Mouse (Mus musculus): ENCODE measurements around the gene Scn2b. TPM values are rescaled to one million over a fixed set of nuclear protein-coding genes. Genes with fewer than 3 reads are reported as not detected.

Scn2b gene
- total and polyA plus RNA-seq, 3 experiments: 0.07 TPM; not detected in 2

GRCm38 (mm10) chr9:45171073-45171610 lies 53.6 kb downstream of the Scn2b start:
- Histone ChIP-seq H3K4me1 (ENCODE audit: control insufficient read depth in 1 of 2, insufficient read depth in 2 of 2) (no peaks in the 10 kb centered on the region), H3K9ac (ENCODE audit: insufficient read depth, low read depth) (no peak overlapping the region), H3K4me3 (replicated peaks in 1 of 3; ENCODE audit: low read depth in 2 of 3, low read length in 2 of 3, poor library complexity in 1 of 3) (no peak overlapping the region), H3K27me3 (replicated peaks) (peaks cover 53% of the 10 kb centered on the region), H3K79me2 (replicated peaks; ENCODE audit: control insufficient read depth, extremely low read depth, insufficient read depth, poor library complexity, severe bottlenecking) (no peaks in the 10 kb centered on the region), H3K27ac (ENCODE audit: insufficient read depth, low read depth) (no peak overlapping the region), H3K4me2 (ENCODE audit: insufficient read depth, low read depth, poor library complexity, severe bottlenecking) (no peak overlapping the region), H3K36me3 (replicated peaks in 1 of 2; ENCODE audit: control insufficient read depth in 1 of 2, insufficient read depth in 1 of 2, low read length in 1 of 2) (no peaks in the 10 kb centered on the region), H3K9me3 (replicated peaks; ENCODE audit: low read length) (peaks cover 19% of the 10 kb centered on the region)
- no peak for DNase-seq (ENCODE audit: extremely low read depth)
- dilution Hi-C loops (cut with MboI; ENCODE audit: extremely low pct_ligation_motif_present, extremely low pct_unique_long_range_greater_than_20kb, low sequenced_read_pairs): no loop called here
- in situ Hi-C loops (cut with MboI; ENCODE audit: low pct_ligation_motif_present, low pct_unique_long_range_greater_than_20kb, low sequenced_read_pairs): no loop called here
- TF ChIP-seq RCOR1 (conservative IDR thresholded peaks at IDR 0.05; ENCODE audit: low read depth, low read length) (no peak), ETS1 (conservative IDR thresholded peaks at IDR 0.05; ENCODE audit: low read depth, low read length) (no peak), USF1 (IDR thresholded peaks at IDR 0.05; ENCODE audit: low read depth, low read length) (no peak), NRF1 (IDR thresholded peaks at IDR 0.05; ENCODE audit: low read depth, low read length) (no peak), USF2 (conservative IDR thresholded peaks at IDR 0.05; ENCODE audit: low read depth, low read length) (no peak), ZMIZ1 (IDR thresholded peaks at IDR 0.05; ENCODE audit: low read depth, low read length) (no peak), MXI1 (IDR thresholded peaks at IDR 0.05; ENCODE audit: low read depth, low read length) (no peak), IRF4 (IDR thresholded peaks at IDR 0.05; ENCODE audit: low read depth, low read length) (no peak), MYC (IDR thresholded peaks at IDR 0.05; ENCODE audit: low read depth, low read length) (no peak), NELFE (IDR thresholded peaks at IDR 0.05; ENCODE audit: low read depth, low read length) (no peak), ZNF384 (IDR thresholded peaks at IDR 0.05; ENCODE audit: low read depth, low read length) (no peak), CHD2 (IDR thresholded peaks at IDR 0.05; ENCODE audit: low read length) (no peak), JUND (conservative IDR thresholded peaks at IDR 0.05; ENCODE audit: low read depth, low read length) (no peak)

DNA sequence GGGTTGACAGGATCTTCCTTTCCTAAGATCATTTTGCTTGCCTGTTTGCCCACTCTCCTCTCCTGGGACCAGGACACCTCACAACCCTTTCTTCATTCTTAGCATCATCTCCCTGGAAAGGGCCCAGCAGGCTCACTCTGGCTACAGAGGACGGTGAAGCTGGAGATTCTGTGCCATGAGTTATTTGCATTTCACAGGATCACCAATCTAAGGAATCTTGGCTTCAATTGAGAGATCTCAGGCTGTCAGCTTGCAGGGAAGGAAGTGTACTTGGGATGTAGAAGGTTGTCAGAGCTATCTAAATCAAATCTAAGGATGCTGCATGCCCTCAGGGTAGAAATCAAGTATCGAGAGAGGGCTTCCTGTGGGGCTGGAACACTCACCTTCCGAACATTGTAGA lies 55.9 kb downstream of the Scn2b start:
- H3K79me2 ChIP-seq (replicated peaks; ENCODE audit: control insufficient read depth, extremely low read depth, insufficient read depth, poor library complexity, severe bottlenecking): no peaks in the 10 kb centered on the region
- H3K27me3 ChIP-seq (replicated peaks): peaks cover 51% of the 10 kb centered on the region
- in situ Hi-C loops (cut with MboI; ENCODE audit: low pct_ligation_motif_present, low pct_unique_long_range_greater_than_20kb, low sequenced_read_pairs) (no loop called here), dilution Hi-C loops (cut with MboI; ENCODE audit: extremely low pct_ligation_motif_present, extremely low pct_unique_long_range_greater_than_20kb, low sequenced_read_pairs) (no loop called here)
- no peak overlapping the region for H3K27ac ChIP-seq (ENCODE audit: insufficient read depth, low read depth)
- no peak overlapping the region for H3K4me2 ChIP-seq (ENCODE audit: insufficient read depth, low read depth, poor library complexity, severe bottlenecking)
- DNase-seq (ENCODE audit: extremely low read depth): no peak
- peaks cover 17% of the 10 kb centered on the region for H3K9me3 ChIP-seq (replicated peaks; ENCODE audit: low read length)
- no peak overlapping the region for H3K4me3 ChIP-seq (replicated peaks in 1 of 3; ENCODE audit: low read depth in 2 of 3, low read length in 2 of 3, poor library complexity in 1 of 3)
- no peaks in the 10 kb centered on the region for H3K36me3 ChIP-seq (replicated peaks in 1 of 2; ENCODE audit: control insufficient read depth in 1 of 2, insufficient read depth in 1 of 2, low read length in 1 of 2)
- no peaks in the 10 kb centered on the region for H3K4me1 ChIP-seq (ENCODE audit: control insufficient read depth in 1 of 2, insufficient read depth in 2 of 2)
- TF ChIP-seq SIN3A (IDR thresholded peaks at IDR 0.05; ENCODE audit: low read length) (no peak), JUND (conservative IDR thresholded peaks at IDR 0.05; ENCODE audit: low read depth, low read length) (no peak), TBP (conservative IDR thresholded peaks at IDR 0.05; ENCODE audit: low read depth, low read length) (no peak), BHLHE40 (IDR thresholded peaks at IDR 0.05; ENCODE audit: low read depth, low read length) (no peak), NELFE (IDR thresholded peaks at IDR 0.05; ENCODE audit: low read depth, low read length) (no peak), GABPA (IDR thresholded peaks at IDR 0.05; ENCODE audit: insufficient replicate concordance, low read depth, low read length) (no peak), MYC (IDR thresholded peaks at IDR 0.05; ENCODE audit: low read depth, low read length) (no peak), TCF12 (IDR thresholded peaks at IDR 0.05; ENCODE audit: low read depth, low read length) (no peak), ETS1 (conservative IDR thresholded peaks at IDR 0.05; ENCODE audit: low read depth, low read length) (no peak), ZMIZ1 (IDR thresholded peaks at IDR 0.05; ENCODE audit: low read depth, low read length) (no peak), MEF2A (IDR thresholded peaks at IDR 0.05; ENCODE audit: borderline replicate concordance, low read depth, low read length) (no peak)
- no peak overlapping the region for H3K9ac ChIP-seq (ENCODE audit: insufficient read depth, low read depth)

Measured in CH12.LX (cell line).